Mouse (Mus musculus) hindbrain, embryonic 10.5 days (tissue): ENCODE results near the gene Wdr61. TPM values are rescaled to one million over a fixed set of nuclear protein-coding genes. Genes with fewer than 3 reads are reported as not detected.

Experiments
- DNase-seq: peaks from one replicate; pipeline ENCODE4 v3.0.0-alpha.2; 2017; ENCODE audit warnings: low spot score
- H3K27ac ChIP-seq: fragments of 300-500 bp; sonication (generic); 2 replicates; pipeline ENCODE4 v1.5.1; 2016; ENCODE audit warnings: mild to moderate bottlenecking, moderate library complexity
- H3K27me3 ChIP-seq: fragments of 300-500 bp; sonication (generic); 2 replicates; pipeline ENCODE4 v1.6.1; 2016; ENCODE audit warnings: mild to moderate bottlenecking; ENCODE audit not compliant: poor library complexity, insufficient read depth, severe bottlenecking
- H3K36me3 ChIP-seq: fragments of 300-500 bp; sonication (generic); 2 replicates; pipeline ENCODE4 v1.6.1; 2016; ENCODE audit warnings: mild to moderate bottlenecking, moderate library complexity
- H3K4me1 ChIP-seq: fragments of 300-500 bp; sonication (generic); replicated peaks from 2 replicates; pipeline ENCODE4 v1.6.1; 2016; ENCODE audit warnings: mild to moderate bottlenecking
- H3K4me3 ChIP-seq: fragments of 300-500 bp; sonication (generic); 2 replicates; pipeline ENCODE4 v1.5.1; 2016; ENCODE audit warnings: mild to moderate bottlenecking, moderate library complexity
- H3K9me3 ChIP-seq: fragments of 300-500 bp; sonication (generic); 2 replicates; pipeline ENCODE4 v1.6.1; 2016; ENCODE audit warnings: mild to moderate bottlenecking, moderate library complexity
- WGBS: fragments of 180-500 bp; shearing (Covaris S2); methylation state at CpG from one replicate; pipeline ENCODE4 v1.1.7; 2016; 5-methylcytosine and 5-hydroxymethylcytosine counted together
- polyA plus RNA-seq: library from polyadenylated mRNA; unstranded; fragments of >200 nt; fragmentation: Nextera tagmentation; extraction: Ambion mirVana; gene quantifications from 2 replicates; pipeline ENCODE4 v1.2.1, GENCODE M21; 2016

Wdr61 gene
- polyA plus RNA-seq, 1 experiment from 2014 or later, result 150 TPM

DNA sequence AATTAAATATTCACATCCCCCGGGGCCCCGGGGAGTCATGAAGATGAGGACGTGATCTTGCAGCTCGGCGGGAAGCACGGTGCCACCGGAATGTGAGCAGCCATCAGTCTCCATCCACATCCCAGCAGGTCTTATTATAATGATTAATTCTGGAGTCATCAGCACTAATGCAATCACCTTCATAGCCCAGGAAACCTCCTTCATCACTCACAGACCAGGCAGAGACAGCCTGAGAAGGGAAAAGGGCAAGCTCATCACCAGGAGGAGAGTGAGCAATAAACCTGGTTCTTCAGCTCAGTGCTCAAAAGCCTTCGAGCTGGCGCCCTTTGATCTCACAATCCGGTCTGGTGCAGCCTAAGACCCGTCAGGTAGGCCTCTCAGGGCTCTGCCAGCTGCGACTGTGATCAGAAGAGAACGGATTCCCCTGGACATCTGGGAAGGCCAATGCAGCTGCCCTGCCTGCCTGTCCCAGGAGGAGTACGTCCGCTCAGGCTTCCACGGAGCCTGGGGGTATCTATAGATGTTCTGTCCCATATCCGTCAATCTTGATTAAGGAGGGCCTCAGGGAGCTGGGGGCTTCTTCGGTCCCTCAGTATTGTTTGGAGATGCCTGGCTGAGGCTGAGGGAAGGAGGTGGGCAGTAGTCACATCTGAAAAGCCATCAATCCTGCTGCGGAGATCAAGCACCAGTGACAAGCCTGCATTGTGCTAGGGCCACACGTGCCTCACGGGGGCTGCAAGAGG lies 18.1 kb upstream of the Wdr61 start:
- Histone ChIP-seq H3K27ac (peak overlapping the region; percentile 76), H3K36me3 (no peaks in the 10 kb centered on the region), H3K4me3 (peak overlapping the region; percentile 20; the same call in 1 of the 2 replicates), H3K9me3 (no peaks in the 10 kb centered on the region), H3K27me3 (peaks cover 23% of the 10 kb centered on the region), H3K4me1 (peaks cover 50% of the 10 kb centered on the region)
- 22% methylated on average over 21 of the region's 21 CpGs for WGBS
- DNase-seq, result peak; percentile 69

DNA sequence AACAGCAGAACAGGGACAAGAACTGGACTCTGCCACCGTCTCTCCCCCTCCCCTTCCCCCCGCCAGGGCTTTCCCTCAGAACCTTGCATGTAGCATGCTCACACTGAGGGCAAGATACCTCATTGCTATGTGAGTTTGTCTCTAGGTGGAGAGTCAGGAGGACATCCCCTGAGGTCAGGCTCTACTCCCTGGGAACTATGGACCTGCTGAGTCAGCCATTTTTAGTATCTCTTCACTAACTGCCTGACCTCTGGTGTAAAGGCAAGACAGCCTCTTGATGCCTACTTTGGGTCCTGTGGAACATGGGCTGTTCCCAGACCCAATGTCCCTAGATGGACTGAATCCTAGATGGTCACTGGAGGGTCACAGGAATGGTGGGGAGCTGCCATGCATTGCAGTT lies 17.4 kb upstream of the Wdr61 start:
- Histone ChIP-seq H3K4me1 (peaks cover 55% of the 10 kb centered on the region), H3K4me3 (no peak overlapping the region), H3K27ac (peak overlapping the region; percentile 76), H3K36me3 (no peaks in the 10 kb centered on the region), H3K9me3 (no peaks in the 10 kb centered on the region), H3K27me3 (peaks cover 23% of the 10 kb centered on the region)
- 59% methylated on average over 2 of the region's 2 CpGs for WGBS
- no peak for DNase-seq

DNA sequence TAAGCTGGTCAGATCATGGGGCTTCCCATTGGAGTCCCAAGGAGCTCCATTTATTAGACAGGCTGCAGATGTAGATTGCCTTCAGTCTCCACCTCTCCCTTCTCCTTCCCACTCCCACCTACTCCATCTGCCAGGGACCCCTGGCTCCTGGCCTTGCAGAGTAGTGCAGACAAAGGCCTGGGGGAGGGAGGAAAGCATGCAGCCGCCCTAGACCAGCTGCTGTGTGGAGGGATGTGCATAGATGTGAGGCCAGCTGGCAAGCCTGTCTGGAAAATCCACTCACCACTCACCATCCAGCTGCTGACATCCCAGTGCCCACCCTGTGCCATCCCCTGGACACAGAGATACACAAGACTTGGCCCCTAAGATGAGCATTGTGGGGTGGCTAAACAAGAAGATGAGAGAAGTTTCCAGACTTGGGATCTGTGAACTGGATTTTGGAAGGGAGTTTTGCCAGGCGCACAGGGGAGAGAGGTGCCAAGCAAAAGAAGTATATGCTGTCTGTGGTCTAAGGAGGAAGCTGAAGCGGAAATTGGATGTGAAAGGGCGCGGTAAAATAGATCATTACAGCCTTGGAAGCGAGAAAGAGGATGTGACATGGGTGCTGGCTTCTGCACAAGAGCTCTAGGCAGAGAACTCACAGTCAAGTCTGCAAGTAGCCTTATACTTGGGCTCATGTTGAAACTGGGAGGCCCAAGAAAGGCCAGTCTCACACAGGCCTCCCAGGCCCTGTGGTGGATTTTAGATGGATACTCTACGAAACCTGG lies 16.1 kb upstream of the Wdr61 start:
- H3K4me3 ChIP-seq, result no peak overlapping the region
- H3K9me3 ChIP-seq, result no peaks in the 10 kb centered on the region
- no peaks in the 10 kb centered on the region for H3K36me3 ChIP-seq
- H3K27me3 ChIP-seq, result peaks cover 23% of the 10 kb centered on the region
- peaks cover 68% of the 10 kb centered on the region for H3K4me1 ChIP-seq
- peak overlapping the region; percentile 71 for H3K27ac ChIP-seq
- 83% methylated on average over 7 of the region's 7 CpGs for WGBS
- no peak for DNase-seq

DNA sequence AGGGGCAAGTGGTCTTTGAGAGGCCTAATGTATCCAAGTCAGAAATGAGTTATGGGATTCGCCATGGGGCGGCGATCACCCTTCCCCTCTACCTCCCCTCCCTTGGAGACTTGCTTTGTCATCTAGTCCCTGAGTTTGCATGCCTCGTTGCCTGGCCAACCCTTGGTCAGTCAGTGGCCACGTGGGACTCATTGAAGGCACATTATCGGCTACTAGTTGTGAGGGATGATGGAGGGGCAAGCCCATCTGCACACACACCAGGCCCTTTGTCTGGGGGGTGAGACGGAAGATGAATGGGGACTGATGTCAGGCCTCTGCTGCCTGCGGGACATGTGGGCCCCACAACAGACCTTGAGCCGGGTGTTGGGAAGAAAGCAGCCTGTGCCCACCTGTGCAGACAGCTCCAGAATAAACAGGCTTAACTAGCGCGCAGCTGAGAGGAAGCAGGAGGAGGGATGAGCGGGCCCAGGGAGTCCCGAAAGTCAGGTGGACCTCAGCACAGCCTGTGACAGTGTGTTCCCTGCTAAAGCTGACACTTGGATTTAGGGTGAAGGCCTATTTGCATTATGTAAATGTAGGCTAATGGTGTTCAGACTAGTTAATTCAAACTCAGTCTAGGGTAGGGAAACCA lies 11.5 kb upstream of the Wdr61 start:
- WGBS, result 39% methylated on average over 13 of the region's 13 CpGs
- Histone ChIP-seq H3K27ac (peak overlapping the region; percentile 82), H3K4me3 (no peak overlapping the region), H3K9me3 (no peaks in the 10 kb centered on the region), H3K27me3 (0 out of 2 replicates have a peak, but pooled peaks cover 7% of the 10 kb centered on the region), H3K4me1 (peaks cover 59% of the 10 kb centered on the region), H3K36me3 (no peaks in the 10 kb centered on the region)
- peak; percentile 86 for DNase-seq

DNA sequence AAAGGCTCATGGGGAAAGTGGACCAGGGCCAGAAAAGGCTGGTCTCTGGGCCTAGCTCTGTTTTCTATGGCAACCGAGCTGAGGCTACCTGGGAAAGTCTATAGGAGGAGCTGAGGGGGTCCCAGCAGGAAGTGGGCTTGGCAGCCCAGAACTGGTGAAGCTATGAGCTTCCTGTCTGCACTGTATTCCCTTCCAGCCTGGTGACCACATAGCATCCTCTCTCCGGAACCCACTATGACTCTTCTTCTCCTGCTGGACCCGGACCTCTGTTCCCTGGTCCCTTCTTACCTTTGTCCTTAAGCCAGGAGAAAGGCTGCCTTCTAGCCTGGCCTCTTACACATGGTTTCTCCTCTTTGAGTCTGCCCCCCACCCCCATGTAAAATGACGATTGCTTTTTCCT lies 9.6 kb upstream of the Wdr61 start:
- no peaks in the 10 kb centered on the region for H3K36me3 ChIP-seq
- H3K4me3 ChIP-seq, result no peak overlapping the region
- H3K9me3 ChIP-seq, result no peaks in the 10 kb centered on the region
- no peaks in the 10 kb centered on the region for H3K27me3 ChIP-seq
- H3K4me1 ChIP-seq, result peaks cover 61% of the 10 kb centered on the region
- WGBS, result 83% methylated on average over 4 of the region's 4 CpGs
- no peak overlapping the region; the same call in 1 of the 2 replicates for H3K27ac ChIP-seq
- DNase-seq, result no peak

DNA sequence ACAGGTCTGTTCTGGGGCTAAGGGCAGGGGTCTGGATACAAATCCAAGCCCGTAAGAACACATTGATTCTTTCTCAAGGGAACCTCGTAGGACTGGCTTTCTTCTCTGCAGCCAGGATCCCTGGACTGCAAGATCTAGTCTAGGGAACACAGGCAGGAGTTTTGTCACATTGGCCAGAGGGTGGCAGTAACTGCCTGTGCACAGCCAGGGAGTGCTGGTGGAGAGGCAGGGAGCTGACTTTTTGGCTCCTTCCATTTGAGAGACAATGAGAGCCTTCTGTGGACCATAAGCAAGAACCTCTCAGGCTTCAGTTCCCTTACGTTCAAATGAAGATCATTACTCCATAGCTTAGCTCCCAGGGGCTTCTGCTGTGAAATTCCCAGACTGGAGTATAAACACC lies 4.1 kb upstream of the Wdr61 start:
- H3K27ac ChIP-seq, result peak overlapping the region; percentile 69
- 19% methylated on average over 3 of the region's 3 CpGs for WGBS
- DNase-seq, result peak; percentile 78
- no peaks in the 10 kb centered on the region for H3K27me3 ChIP-seq
- no peaks in the 10 kb centered on the region for H3K36me3 ChIP-seq
- peaks cover 50% of the 10 kb centered on the region for H3K4me1 ChIP-seq
- no peak overlapping the region for H3K4me3 ChIP-seq
- H3K9me3 ChIP-seq, result no peaks in the 10 kb centered on the region

DNA sequence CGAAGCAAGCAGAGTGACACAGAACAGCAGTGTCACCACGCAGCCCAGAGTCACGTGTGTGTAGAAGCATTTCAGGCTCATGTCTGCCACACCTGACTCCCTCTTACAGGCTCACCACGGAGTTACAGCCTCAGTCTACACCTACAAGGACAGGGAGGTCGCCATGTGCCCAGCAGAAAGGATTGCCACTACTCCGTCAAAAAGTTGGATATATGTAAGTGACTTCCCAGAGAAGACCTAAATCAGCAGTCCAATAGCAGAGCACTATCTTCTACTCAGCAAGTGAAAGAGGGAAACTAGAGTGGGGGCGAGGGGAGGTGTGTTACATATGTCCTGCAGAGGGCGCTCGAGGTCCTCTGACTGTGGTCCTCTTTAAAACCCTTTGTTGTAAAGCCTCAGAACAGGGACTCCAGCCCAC lies 2.0 kb upstream of the Wdr61 start:
- peak; percentile 80 for DNase-seq
- H3K4me1 ChIP-seq, result peaks cover 53% of the 10 kb centered on the region
- WGBS, result 18% methylated on average over 9 of the region's 9 CpGs
- H3K36me3 ChIP-seq, result no peaks in the 10 kb centered on the region
- peak overlapping the region; percentile 73 for H3K27ac ChIP-seq
- H3K9me3 ChIP-seq, result no peaks in the 10 kb centered on the region
- no peaks in the 10 kb centered on the region for H3K27me3 ChIP-seq
- H3K4me3 ChIP-seq, result no peak overlapping the region

DNA sequence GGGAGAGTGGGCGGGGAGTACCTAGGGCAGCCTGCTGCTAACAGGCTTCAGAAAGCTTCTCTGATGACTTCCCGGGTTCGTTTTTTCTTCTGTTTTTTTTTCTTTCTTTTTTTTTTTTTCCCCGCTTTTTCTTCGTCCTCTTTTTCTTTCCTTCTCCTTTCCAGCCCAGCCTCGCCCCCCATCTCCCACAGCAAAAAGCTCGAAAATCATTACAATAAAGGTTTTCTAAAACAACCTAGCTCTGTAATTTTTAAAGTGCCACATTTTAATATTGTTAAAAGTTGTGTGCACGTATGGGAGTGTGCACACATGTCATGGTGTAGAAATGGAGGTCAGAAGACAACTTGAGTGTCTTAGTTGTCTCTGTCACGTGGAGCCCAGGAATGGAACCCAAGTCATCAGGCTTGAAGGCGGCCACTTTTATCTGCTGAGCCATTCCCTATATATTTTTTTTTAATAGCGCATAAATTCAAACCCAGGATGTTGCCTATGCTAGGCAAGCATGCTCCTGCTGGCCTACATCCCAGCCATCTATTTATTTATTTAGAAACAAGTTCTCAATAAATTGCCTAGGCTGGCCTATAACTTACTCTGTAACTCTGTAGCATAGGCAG lies 427 bp upstream of the Wdr61 start:
- Histone ChIP-seq H3K4me3 (peak overlapping the region; percentile 69), H3K9me3 (no peaks in the 10 kb centered on the region), H3K36me3 (peaks cover 9% of the 10 kb centered on the region), H3K27ac (peak overlapping the region; percentile 86), H3K27me3 (no peaks in the 10 kb centered on the region), H3K4me1 (peaks cover 39% of the 10 kb centered on the region)
- DNase-seq, result no peak
- 22% methylated on average over 11 of the region's 11 CpGs for WGBS

DNA sequence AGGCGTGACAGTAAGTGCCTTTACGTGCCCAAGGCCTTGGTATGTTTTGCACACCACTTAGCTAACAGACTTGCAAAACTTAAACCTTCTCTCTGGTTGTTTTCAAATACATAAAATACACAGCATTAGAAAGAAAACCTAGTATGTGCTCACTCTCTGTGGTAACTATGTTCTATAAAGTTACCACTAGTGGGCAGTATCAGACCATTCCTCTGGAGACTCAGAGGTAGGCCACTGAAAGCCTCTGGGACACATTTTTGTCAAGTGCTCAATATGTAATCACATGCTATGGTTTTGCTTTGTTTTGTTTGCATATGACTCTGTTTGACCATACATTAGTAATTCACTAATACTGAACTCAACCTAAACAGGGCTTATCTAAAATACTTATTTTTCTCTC lies 2.2 kb downstream of the Wdr61 start:
- H3K9me3 ChIP-seq, result no peaks in the 10 kb centered on the region
- H3K27ac ChIP-seq, result no peak overlapping the region
- no peak overlapping the region for H3K4me3 ChIP-seq
- H3K27me3 ChIP-seq, result no peaks in the 10 kb centered on the region
- H3K36me3 ChIP-seq, result peaks cover 36% of the 10 kb centered on the region
- peaks cover 24% of the 10 kb centered on the region for H3K4me1 ChIP-seq
- 87% methylated on average over 2 of the region's 2 CpGs for WGBS
- DNase-seq, result no peak

DNA sequence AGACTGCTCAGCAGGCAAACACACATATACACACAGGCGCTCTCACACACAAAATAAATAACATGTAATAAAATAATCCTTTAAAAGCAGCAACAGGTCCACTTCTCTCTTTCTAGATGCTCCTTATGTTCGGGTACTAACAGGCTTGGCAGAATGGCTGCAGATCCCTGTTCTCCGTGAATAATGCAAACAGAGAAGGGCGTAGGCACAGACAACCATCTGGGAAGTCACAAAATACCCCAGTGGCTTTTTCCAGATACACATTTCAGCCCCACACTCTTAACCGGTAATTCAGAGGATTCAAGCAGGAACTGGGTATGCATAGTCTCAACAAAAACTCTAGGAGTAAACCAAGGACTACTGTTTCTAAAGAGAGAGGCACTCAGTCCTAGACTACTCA lies 8.0 kb downstream of the Wdr61 start:
- DNase-seq, result no peak
- H3K4me1 ChIP-seq, result no peaks in the 10 kb centered on the region
- H3K4me3 ChIP-seq, result no peak overlapping the region
- H3K36me3 ChIP-seq, result peaks cover 93% of the 10 kb centered on the region
- H3K9me3 ChIP-seq, result no peaks in the 10 kb centered on the region
- WGBS, result 88% methylated on average over 5 of the region's 5 CpGs
- no peak overlapping the region for H3K27ac ChIP-seq
- no peaks in the 10 kb centered on the region for H3K27me3 ChIP-seq

DNA sequence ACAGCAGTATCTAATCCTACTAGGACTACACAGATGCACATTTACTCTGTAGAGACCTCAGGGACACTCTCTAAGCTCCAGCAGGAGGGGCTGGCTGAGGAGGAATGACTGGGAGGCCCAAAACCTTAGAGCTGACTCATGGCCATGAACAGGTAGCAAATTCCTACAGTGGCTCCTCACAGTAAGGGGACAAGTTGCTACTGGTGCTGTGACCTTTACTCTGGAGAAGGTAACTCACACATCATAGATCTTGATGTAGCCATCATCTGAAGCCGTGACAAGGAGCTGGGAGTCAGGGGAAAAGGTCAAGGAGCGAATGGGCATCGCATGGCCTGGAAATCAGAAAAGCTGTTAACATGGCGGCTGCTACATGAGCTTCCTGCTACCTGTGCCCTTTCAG lies 11.7 kb downstream of the Wdr61 start:
- peaks cover 98% of the 10 kb centered on the region for H3K36me3 ChIP-seq
- no peak overlapping the region for H3K27ac ChIP-seq
- no peaks in the 10 kb centered on the region for H3K27me3 ChIP-seq
- WGBS, result 93% methylated on average over 4 of the region's 4 CpGs
- no peaks in the 10 kb centered on the region for H3K4me1 ChIP-seq
- DNase-seq, result no peak
- H3K4me3 ChIP-seq, result no peak overlapping the region
- H3K9me3 ChIP-seq, result no peaks in the 10 kb centered on the region

DNA sequence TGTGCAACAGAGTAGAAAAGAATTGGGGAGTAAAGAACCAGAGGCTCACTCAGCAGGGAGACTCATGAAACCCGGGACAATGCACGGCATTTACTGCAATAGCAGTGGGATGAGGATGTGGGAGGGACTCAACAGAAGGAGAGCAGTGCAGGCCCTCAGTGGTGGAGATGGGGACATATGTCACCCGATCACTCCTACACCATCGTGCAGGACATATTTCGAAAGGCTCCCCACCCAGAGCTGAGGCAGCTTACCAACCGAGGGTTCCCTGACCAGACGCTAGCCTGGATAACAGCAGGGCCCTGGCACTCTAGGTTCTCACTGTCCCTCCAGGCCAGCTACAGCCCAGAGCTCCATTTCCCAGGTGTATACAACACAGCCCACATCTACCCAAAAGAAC lies 12.2 kb downstream of the Wdr61 start:
- Histone ChIP-seq H3K9me3 (no peaks in the 10 kb centered on the region), H3K4me3 (no peak overlapping the region), H3K4me1 (no peaks in the 10 kb centered on the region), H3K36me3 (peaks cover 98% of the 10 kb centered on the region), H3K27ac (no peak overlapping the region), H3K27me3 (no peaks in the 10 kb centered on the region)
- WGBS, result 93% methylated on average over 7 of the region's 7 CpGs
- no peak for DNase-seq
